Mouse (Mus musculus) MEL (cell line): ENCODE measurements around the gene B830017H08Rik. TPM values are rescaled to one million over a fixed set of nuclear protein-coding genes. Genes with fewer than 3 reads are reported as not detected.

Source experiments
- DNase-seq: peaks from one replicate; pipeline ENCODE4 v3.0.0; 2011; ENCODE audit warnings: low read depth, low spot score
- H3K27ac ChIP-seq: 2 replicates; pipeline ENCODE4 v1.5.1; 2012; ENCODE audit warnings: low read depth, mild to moderate bottlenecking, control low read depth, low read length, moderate library complexity; ENCODE audit not compliant: control insufficient read depth
- H3K27me3 ChIP-seq, 2 experiments: fragments of 150-350 bp in 1 of 2; sonication (generic) in 1 of 2; 2 replicates each; pipeline ENCODE4 v1.6.1; 2012; ENCODE audit warnings: low read length in 2 of 2, mild to moderate bottlenecking in 2 of 2, improper control_type of control experiment in 1 of 2, moderate library complexity in 1 of 2; ENCODE audit not compliant: insufficient read depth in 2 of 2, control insufficient read depth in 1 of 2
- H3K36me3 ChIP-seq, 2 experiments: 2 replicates each; pipeline ENCODE4 v1.6.1; 2012 to 2014; ENCODE audit warnings: low read length in 2 of 2, improper control_type of control experiment in 1 of 2, inconsistent platforms in 1 of 2, mild to moderate bottlenecking in 1 of 2; ENCODE audit not compliant: insufficient read depth in 2 of 2, control insufficient read depth in 1 of 2
- H3K4me1 ChIP-seq, 2 experiments: fragments of 150-350 bp in 1 of 2; sonication (generic) in 1 of 2; 2 replicates each; pipeline ENCODE4 v1.6.1; 2012; ENCODE audit warnings: low read length in 2 of 2, improper control_type of control experiment in 1 of 2, mild to moderate bottlenecking in 1 of 2; ENCODE audit not compliant: insufficient read depth in 2 of 2, control insufficient read depth in 1 of 2
- H3K4me3 ChIP-seq, 2 experiments: fragments of 150-350 bp in 1 of 2; sonication (generic) in 1 of 2; 2 replicates each; pipeline ENCODE4 v1.5.1; 2012; ENCODE audit warnings: low read depth in 2 of 2, low read length in 2 of 2, mild to moderate bottlenecking in 2 of 2, moderate library complexity in 2 of 2, control low read depth in 1 of 2, improper control_type of control experiment in 1 of 2; ENCODE audit not compliant: control insufficient read depth in 1 of 2, insufficient read depth in 1 of 2
- H3K79me2 ChIP-seq: 2 replicates; pipeline ENCODE4 v1.6.1; 2012; ENCODE audit warnings: mild to moderate bottlenecking, low read length, moderate library complexity; ENCODE audit not compliant: control insufficient read depth, poor library complexity, insufficient read depth
- H3K9ac ChIP-seq: 2 replicates; pipeline ENCODE4 v1.6.1; 2012; ENCODE audit warnings: low read depth, mild to moderate bottlenecking, control low read depth, low read length, moderate library complexity; ENCODE audit not compliant: control insufficient read depth, poor library complexity, severe bottlenecking
- H3K9me3 ChIP-seq: fragments of 150-350 bp; sonication (generic); replicated peaks from 2 replicates; pipeline ENCODE4 v1.6.1; 2012; ENCODE audit warnings: mild to moderate bottlenecking, low read length, improper control_type of control experiment, moderate library complexity; ENCODE audit not compliant: insufficient read depth
- CHD1 ChIP-seq: IDR thresholded peaks from 2 replicates; pipeline ENCODE4 v1.6.1; 2012; ENCODE audit warnings: low read depth, mild to moderate bottlenecking, inconsistent platforms, low read length, improper control_type of control experiment
- CTCF ChIP-seq, 3 experiments: IDR thresholded peaks in 2 of 3; conservative IDR thresholded peaks in 1 of 3; 2 replicates each; pipeline ENCODE4 v1.5.1; 2011 to 2012; ENCODE audit warnings: low read length in 3 of 3, low read depth in 2 of 3, mild to moderate bottlenecking in 2 of 3, improper control_type of control experiment in 1 of 3, inconsistent platforms in 1 of 3, mixed read lengths in 1 of 3, moderate library complexity in 1 of 3; ENCODE audit not compliant: control insufficient read depth in 1 of 3, insufficient read depth in 1 of 3, poor library complexity in 1 of 3, severe bottlenecking in 1 of 3
- EP300 ChIP-seq, 2 experiments: IDR thresholded peaks; 2 replicates each; pipeline ENCODE4 v1.6.1; 2011; ENCODE audit warnings: improper control_type of control experiment in 2 of 2, low read length in 2 of 2, low read depth in 1 of 2, mild to moderate bottlenecking in 1 of 2
- GABPA ChIP-seq: IDR thresholded peaks from 2 replicates; pipeline ENCODE4 v1.6.1; 2012; ENCODE audit warnings: low read depth, mild to moderate bottlenecking, inconsistent platforms, low read length, improper control_type of control experiment, moderate library complexity
- MAFK ChIP-seq: IDR thresholded peaks from 2 replicates; pipeline ENCODE4 v1.6.1; 2011; ENCODE audit warnings: low read depth, mild to moderate bottlenecking, low read length, improper control_type of control experiment, borderline replicate concordance
- MAZ ChIP-seq: IDR thresholded peaks from 2 replicates; pipeline ENCODE4 v1.6.1; 2012; ENCODE audit warnings: low read depth, mild to moderate bottlenecking, inconsistent platforms, low read length, improper control_type of control experiment
- MEF2A ChIP-seq: IDR thresholded peaks from 2 replicates; pipeline ENCODE4 v1.6.1; 2014; ENCODE audit warnings: low read depth, mild to moderate bottlenecking, inconsistent platforms, low read length, improper control_type of control experiment; ENCODE audit not compliant: poor library complexity, insufficient replicate concordance, severe bottlenecking; ENCODE audit errors: extremely low read depth
- MYB ChIP-seq: IDR thresholded peaks from 2 replicates; pipeline ENCODE4 v1.6.1; 2011; ENCODE audit warnings: mild to moderate bottlenecking, low read depth, low read length, improper control_type of control experiment
- MYC ChIP-seq: IDR thresholded peaks from 2 replicates; pipeline ENCODE4 v1.6.1; 2011; ENCODE audit warnings: low read depth, mild to moderate bottlenecking, low read length, improper control_type of control experiment, moderate library complexity
- RAD21 ChIP-seq: IDR thresholded peaks from 2 replicates; pipeline ENCODE4 v1.6.1; 2011; ENCODE audit warnings: mild to moderate bottlenecking, low read depth, low read length, improper control_type of control experiment
- RCOR1 ChIP-seq: IDR thresholded peaks from 2 replicates; pipeline ENCODE4 v1.6.1; 2012; ENCODE audit warnings: low read depth, mild to moderate bottlenecking, inconsistent platforms, low read length, improper control_type of control experiment
- UBTF ChIP-seq: IDR thresholded peaks from 2 replicates; pipeline ENCODE4 v1.6.1; 2012; ENCODE audit warnings: low read depth, mild to moderate bottlenecking, inconsistent platforms, low read length, improper control_type of control experiment, moderate library complexity, borderline replicate concordance; ENCODE audit not compliant: insufficient read depth
- USF2 ChIP-seq, 2 experiments: IDR thresholded peaks; 2 replicates each; pipeline ENCODE4 v1.6.1; 2011 to 2012; ENCODE audit warnings: improper control_type of control experiment in 2 of 2, low read length in 2 of 2, borderline replicate concordance in 1 of 2, inconsistent platforms in 1 of 2, low read depth in 1 of 2, mild to moderate bottlenecking in 1 of 2; ENCODE audit not compliant: insufficient read depth in 1 of 2
- ZMIZ1 ChIP-seq: IDR thresholded peaks from 2 replicates; pipeline ENCODE4 v1.6.1; 2012; ENCODE audit warnings: low read depth, mild to moderate bottlenecking, inconsistent platforms, low read length, improper control_type of control experiment, moderate library complexity
- polyA plus RNA-seq, 2 experiments: library from polyadenylated mRNA; stranded (reverse) in 1 of 2; unstranded in 1 of 2; fragments of >175 nt in 1 of 2; fragments of >200 nt in 1 of 2; gene quantifications; 2 replicates each; pipeline versions ENCODE4 v1.2.1 to v1.2.4; 2012; ENCODE audit warnings: low replicate concordance in 2 of 2, low read depth in 1 of 2; ENCODE audit not compliant: insufficient read length in 2 of 2, insufficient read depth in 1 of 2, missing spikeins in 1 of 2
- total RNA-seq: library from RNA; depleted of rRNA; stranded (reverse); fragments of 300-350 nt; gene quantifications from 2 replicates; pipeline ENCODE4 v1.2.3, GENCODE M21; 2012

The B830017H08Rik gene
- total and polyA plus RNA-seq, 3 experiments: 0.06 TPM; not detected in 2

DNA sequence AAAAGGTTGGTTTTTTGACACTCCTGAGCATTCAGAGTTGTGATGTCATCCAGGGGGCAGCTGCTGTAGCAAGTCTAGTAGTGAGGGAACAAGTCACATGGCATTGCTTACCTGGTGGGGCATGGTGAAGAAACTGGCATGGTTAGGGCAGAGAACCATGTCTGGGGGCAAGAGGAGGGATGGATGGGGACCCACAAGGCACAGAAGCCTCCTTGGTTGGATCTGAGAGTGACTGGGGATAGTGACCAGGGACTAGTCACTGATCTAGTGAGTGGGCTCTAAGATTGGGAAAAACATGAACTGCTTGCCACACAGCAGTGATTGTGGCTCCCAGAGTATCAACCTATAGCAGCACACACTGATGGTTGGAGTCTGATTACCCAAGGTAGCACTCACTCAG, 33.3 kb upstream of the B830017H08Rik start:
- Histone ChIP-seq H3K4me1 (peaks cover 0 to 4% of the 10 kb centered on the region in 2 experiments; a peak in 1 of 4 replicates), H3K36me3 (no peaks in the 10 kb centered on the region; a peak in 1 of 4 replicates), H3K9ac (no peak overlapping the region)

DNA sequence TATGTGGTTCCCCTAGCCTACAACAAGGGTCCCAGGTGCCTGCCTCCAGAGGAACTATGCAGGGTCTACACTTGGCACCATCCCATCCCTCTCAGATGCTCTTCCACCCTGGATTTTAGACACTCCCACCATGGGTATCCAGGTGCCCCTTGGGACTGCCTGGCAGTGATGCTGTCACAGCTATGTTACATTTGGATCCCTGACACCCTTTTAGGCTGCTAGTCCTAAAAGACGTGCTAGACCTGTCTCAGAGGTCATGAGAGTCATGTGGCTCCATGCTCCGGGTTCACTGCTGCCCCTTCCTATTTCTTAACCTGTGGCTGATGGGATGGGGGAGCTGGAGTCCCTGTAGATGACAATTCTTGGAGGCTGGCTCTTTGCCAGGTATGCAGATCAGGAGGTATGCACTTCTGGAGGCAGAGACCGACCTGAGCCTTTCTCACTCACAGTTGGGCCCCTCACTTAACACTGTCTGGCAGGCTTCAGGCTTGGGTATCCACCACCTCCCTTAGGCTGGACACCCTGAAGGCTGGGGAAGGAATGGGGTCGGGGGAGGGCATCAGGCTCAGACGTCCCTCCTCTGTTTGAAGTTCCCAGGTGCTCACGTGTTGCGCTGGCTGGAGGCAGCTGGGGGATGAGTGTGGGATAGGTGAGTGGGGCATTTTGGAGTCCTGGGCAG, 31.0 kb upstream of the B830017H08Rik start:
- DNase-seq: no peak
- no peaks in the 10 kb centered on the region for H3K27me3 ChIP-seq
- H3K36me3 ChIP-seq: no peaks in the 10 kb centered on the region; a peak in 1 of 4 replicates
- no peak overlapping the region for H3K27ac ChIP-seq
- H3K9me3 ChIP-seq: no peaks in the 10 kb centered on the region
- no peak overlapping the region for H3K4me3 ChIP-seq
- H3K9ac ChIP-seq: no peak overlapping the region
- TF ChIP-seq MEF2A (no peak), RCOR1 (no peak), MYB (no peak), CTCF (IDR thresholded peaks at IDR 0.05 in 2 of 3, conservative IDR thresholded peaks at IDR 0.05 in 1 of 3; ENCODE audit: control insufficient read depth in 1 of 3, insufficient read depth in 1 of 3, low read depth in 2 of 3, low read length in 3 of 3, poor library complexity in 1 of 3, severe bottlenecking in 1 of 3) (no peak), MYC (no peak), USF2 (IDR thresholded peaks at IDR 0.05; ENCODE audit: borderline replicate concordance in 1 of 2, insufficient read depth in 1 of 2, low read depth in 1 of 2, low read length in 2 of 2) (no peak), MAFK (no peak), GABPA (no peak), EP300 (IDR thresholded peaks at IDR 0.05; ENCODE audit: low read depth in 1 of 2, low read length in 2 of 2) (no peak), CHD1 (no peak), RAD21 (no peak), MAZ (no peak), ZMIZ1 (no peak)
- peaks cover 0 to 23% of the 10 kb centered on the region in 2 experiments; a peak in 2 of 4 replicates for H3K4me1 ChIP-seq
- H3K79me2 ChIP-seq: peaks cover 2% of the 10 kb centered on the region; the same call in 1 of the 2 replicates

More for the DNA sequence above, 33.3 kb upstream of the B830017H08Rik start:
- no peaks in the 10 kb centered on the region for H3K27me3 ChIP-seq
- H3K79me2 ChIP-seq: no peaks in the 10 kb centered on the region
- no peaks in the 10 kb centered on the region for H3K9me3 ChIP-seq
- DNase-seq: no peak
- no peak overlapping the region for H3K4me3 ChIP-seq
- H3K27ac ChIP-seq: no peak overlapping the region
- no peak for TF ChIP-seq CHD1
- TF ChIP-seq USF2 (IDR thresholded peaks at IDR 0.05; ENCODE audit: borderline replicate concordance in 1 of 2, insufficient read depth in 1 of 2, low read depth in 1 of 2, low read length in 2 of 2): no peak
- no peak for TF ChIP-seq MYC
- no peak for TF ChIP-seq MAZ
- TF ChIP-seq UBTF: no peak
